Mouse (Mus musculus): ENCODE results near the gene Phka2. TPM values are rescaled to one million over a fixed set of nuclear protein-coding genes. Genes with fewer than 3 reads are reported as not detected.

Phka2 gene
- total and polyA plus RNA-seq, 2 experiments from 2014 or later = 7.4 to 15.5 TPM

GRCm38 (mm10) chrX:160592933-160593332, 91.0 kb downstream of the Phka2 start:
- no peak for ATAC-seq
- H3K27me3 ChIP-seq (ENCODE audit: insufficient read depth, low read length) = no peaks in the 10 kb centered on the region
- DNase-seq (ENCODE audit: low spot score) = no peak
- no peak overlapping the region for H3K27ac ChIP-seq
- H3K9ac ChIP-seq (replicated peaks; ENCODE audit: low read length) = no peak overlapping the region
- no peaks in the 10 kb centered on the region for H3K36me3 ChIP-seq (ENCODE audit: insufficient read depth, low read length)
- H3K4me3 ChIP-seq (ENCODE audit: low read length) = no peak overlapping the region
- no peak overlapping the region for H3K4me2 ChIP-seq (ENCODE audit: low read depth, low read length)
- no peaks in the 10 kb centered on the region for H3K4me1 ChIP-seq (ENCODE audit: insufficient read depth, low read length)
- no peaks in the 10 kb centered on the region for H3K9me3 ChIP-seq (ENCODE audit: low read length)
- WGBS = 82% methylated on average over 6 of the region's 6 CpGs
- no peak for TF ChIP-seq CTCF (IDR thresholded peaks at IDR 0.05; ENCODE audit: low read depth)

GRCm38 (mm10) chrX:160598055-160598454, 96.1 kb downstream of the Phka2 start:
- TF ChIP-seq CTCF (IDR thresholded peaks at IDR 0.05; ENCODE audit: low read depth) = 0 out of 2 replicates have a peak, but pooled peaks have one; percentile 6

GRCm38 (mm10) chrX:160598562-160599458, 96.8 kb downstream of the Phka2 start:
- TF ChIP-seq CTCF (IDR thresholded peaks at IDR 0.05; ENCODE audit: low read depth) = no peak
- H3K27ac ChIP-seq = no peak overlapping the region
- no peaks in the 10 kb centered on the region for H3K36me3 ChIP-seq (ENCODE audit: insufficient read depth, low read length)
- H3K9ac ChIP-seq (replicated peaks; ENCODE audit: low read length) = no peak overlapping the region
- no peaks in the 10 kb centered on the region for H3K4me1 ChIP-seq (ENCODE audit: insufficient read depth, low read length)
- DNase-seq (ENCODE audit: low spot score) (peak; percentile 38), ATAC-seq (peak; percentile 80)
- no peaks in the 10 kb centered on the region for H3K27me3 ChIP-seq (ENCODE audit: insufficient read depth, low read length)
- 35% methylated on average over 3 of the region's 3 CpGs for WGBS
- H3K9me3 ChIP-seq (ENCODE audit: low read length) = no peaks in the 10 kb centered on the region
- H3K4me2 ChIP-seq (ENCODE audit: low read depth, low read length) = no peak overlapping the region
- H3K4me3 ChIP-seq (ENCODE audit: low read length) = no peak overlapping the region

More at GRCm38 (mm10) chrX:160598055-160598454, 96.1 kb downstream of the Phka2 start:
- H3K27ac ChIP-seq = no peak overlapping the region
- no peak overlapping the region for H3K9ac ChIP-seq (replicated peaks; ENCODE audit: low read length)
- 78% methylated on average over 2 of the region's 2 CpGs for WGBS
- no peak overlapping the region for H3K4me2 ChIP-seq (ENCODE audit: low read depth, low read length)
- DNase-seq (ENCODE audit: low spot score) (no peak), ATAC-seq (no peak)
- no peaks in the 10 kb centered on the region for H3K9me3 ChIP-seq (ENCODE audit: low read length)
- H3K27me3 ChIP-seq (ENCODE audit: insufficient read depth, low read length) = no peaks in the 10 kb centered on the region
- H3K4me1 ChIP-seq (ENCODE audit: insufficient read depth, low read length) = no peaks in the 10 kb centered on the region
- no peak overlapping the region for H3K4me3 ChIP-seq (ENCODE audit: low read length)
- no peaks in the 10 kb centered on the region for H3K36me3 ChIP-seq (ENCODE audit: insufficient read depth, low read length)

DNA sequence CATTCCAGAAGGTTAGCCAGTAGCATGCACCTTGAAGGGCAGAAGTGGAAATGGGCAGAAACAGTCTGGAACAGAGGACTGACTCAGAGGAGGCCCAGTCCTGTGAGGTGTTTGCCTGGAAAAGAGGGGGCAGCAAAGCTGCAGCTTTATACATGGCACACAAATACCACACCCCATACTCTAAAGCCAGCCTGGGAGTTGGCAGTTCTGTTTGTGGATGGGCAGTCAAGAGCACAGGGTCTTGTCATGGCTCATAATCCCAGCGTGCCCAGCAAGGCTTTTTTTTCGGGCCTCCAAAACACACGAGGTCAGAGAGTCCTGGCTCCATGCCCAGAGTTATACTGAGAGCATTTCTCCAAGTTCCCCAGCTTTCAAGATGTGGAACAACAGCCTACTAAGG, 99.1 kb downstream of the Phka2 start:
- H3K4me1 ChIP-seq (ENCODE audit: insufficient read depth, low read length) = no peaks in the 10 kb centered on the region
- TF ChIP-seq CTCF (IDR thresholded peaks at IDR 0.05; ENCODE audit: low read depth) = no peak
- DNase-seq (ENCODE audit: low spot score) (peak; percentile 17), ATAC-seq (no peak)
- no peak overlapping the region for H3K9ac ChIP-seq (replicated peaks; ENCODE audit: low read length)
- H3K9me3 ChIP-seq (ENCODE audit: low read length) = no peaks in the 10 kb centered on the region
- H3K4me2 ChIP-seq (ENCODE audit: low read depth, low read length) = no peak overlapping the region
- H3K27ac ChIP-seq = no peak overlapping the region
- H3K27me3 ChIP-seq (ENCODE audit: insufficient read depth, low read length) = no peaks in the 10 kb centered on the region
- no peaks in the 10 kb centered on the region for H3K36me3 ChIP-seq (ENCODE audit: insufficient read depth, low read length)
- WGBS = 36% methylated on average over 3 of the region's 3 CpGs
- no peak overlapping the region for H3K4me3 ChIP-seq (ENCODE audit: low read length)

GRCm38 (mm10) chrX:160602770-160603169, 100.8 kb downstream of the Phka2 start:
- Histone ChIP-seq H3K9ac (replicated peaks; ENCODE audit: low read length) (no peak overlapping the region), H3K4me1 (ENCODE audit: insufficient read depth, low read length) (no peaks in the 10 kb centered on the region), H3K4me2 (ENCODE audit: low read depth, low read length) (no peak overlapping the region), H3K27me3 (ENCODE audit: insufficient read depth, low read length) (no peaks in the 10 kb centered on the region), H3K27ac (no peak overlapping the region), H3K9me3 (ENCODE audit: low read length) (no peaks in the 10 kb centered on the region), H3K4me3 (ENCODE audit: low read length) (no peak overlapping the region), H3K36me3 (ENCODE audit: insufficient read depth, low read length) (no peaks in the 10 kb centered on the region)
- ATAC-seq = no peak
- no peak for TF ChIP-seq CTCF (IDR thresholded peaks at IDR 0.05; ENCODE audit: low read depth)
- WGBS = 85% methylated on average over 1 of the region's 1 CpGs
- DNase-seq (ENCODE audit: low spot score) = no peak

DNA sequence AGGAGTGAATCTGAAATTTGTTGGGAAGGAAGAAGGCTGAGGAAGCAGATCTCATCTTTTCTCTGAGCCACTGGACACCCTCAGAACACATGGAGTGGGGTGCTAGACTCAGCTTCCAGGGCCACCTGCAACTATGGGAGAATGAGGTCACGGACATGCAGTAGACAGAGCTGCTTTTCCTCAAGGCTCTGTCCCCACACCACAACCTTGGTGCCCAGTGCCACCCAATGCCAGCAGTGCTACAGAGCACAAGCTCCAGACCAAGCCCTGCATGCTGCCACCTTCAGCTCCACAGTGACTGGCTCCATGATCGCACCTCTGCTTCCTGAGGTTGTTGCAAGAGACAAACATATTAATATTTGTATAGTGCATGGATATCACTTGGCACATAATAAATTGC, 101.3 kb downstream of the Phka2 start:
- 83% methylated on average over 2 of the region's 2 CpGs for WGBS
- DNase-seq (ENCODE audit: low spot score) (no peak), ATAC-seq (no peak)
- no peak for TF ChIP-seq CTCF (IDR thresholded peaks at IDR 0.05; ENCODE audit: low read depth)
- no peaks in the 10 kb centered on the region for H3K4me1 ChIP-seq (ENCODE audit: insufficient read depth, low read length)
- H3K9me3 ChIP-seq (ENCODE audit: low read length) = no peaks in the 10 kb centered on the region
- no peak overlapping the region for H3K4me3 ChIP-seq (ENCODE audit: low read length)
- no peaks in the 10 kb centered on the region for H3K36me3 ChIP-seq (ENCODE audit: insufficient read depth, low read length)
- H3K27ac ChIP-seq = no peak overlapping the region
- H3K4me2 ChIP-seq (ENCODE audit: low read depth, low read length) = no peak overlapping the region
- H3K27me3 ChIP-seq (ENCODE audit: insufficient read depth, low read length) = no peaks in the 10 kb centered on the region
- H3K9ac ChIP-seq (replicated peaks; ENCODE audit: low read length) = no peak overlapping the region

GRCm38 (mm10) chrX:160603981-160604541, 102.1 kb downstream of the Phka2 start:
- 60% methylated on average over 6 of the region's 6 CpGs for WGBS
- H3K27me3 ChIP-seq (ENCODE audit: insufficient read depth, low read length) = no peaks in the 10 kb centered on the region
- ATAC-seq (no peak), DNase-seq (ENCODE audit: low spot score) (no peak)
- H3K4me3 ChIP-seq (ENCODE audit: low read length) = no peak overlapping the region
- TF ChIP-seq CTCF (IDR thresholded peaks at IDR 0.05; ENCODE audit: low read depth) = no peak
- no peak overlapping the region for H3K27ac ChIP-seq
- no peaks in the 10 kb centered on the region for H3K9me3 ChIP-seq (ENCODE audit: low read length)
- no peaks in the 10 kb centered on the region for H3K4me1 ChIP-seq (ENCODE audit: insufficient read depth, low read length)
- no peaks in the 10 kb centered on the region for H3K36me3 ChIP-seq (ENCODE audit: insufficient read depth, low read length)
- no peak overlapping the region for H3K4me2 ChIP-seq (ENCODE audit: low read depth, low read length)
- no peak overlapping the region for H3K9ac ChIP-seq (replicated peaks; ENCODE audit: low read length)
